Mouse (Mus musculus): ENCODE data around the gene Macrod2.

DNA sequence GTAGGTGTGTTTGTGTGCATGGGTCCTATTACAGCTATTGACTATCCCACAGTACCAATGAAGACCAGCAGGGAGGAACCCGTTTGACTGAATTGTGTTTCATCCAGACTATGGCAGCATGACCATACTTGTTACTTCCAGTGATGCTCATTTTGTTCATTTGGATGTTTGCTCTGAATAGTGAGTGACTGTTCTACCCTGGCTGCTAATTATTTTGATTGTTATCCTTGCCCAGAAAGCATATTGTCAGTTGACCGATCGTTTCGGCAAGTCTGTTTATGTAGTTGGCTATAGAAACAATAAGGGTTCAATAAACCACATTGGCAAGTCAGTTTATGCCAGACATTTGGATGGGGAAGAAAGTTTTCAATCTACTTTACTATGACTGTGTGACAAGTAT lies 510.2 kb downstream of the Macrod2 start:
- no peak for TF ChIP-seq CEBPB (IDR thresholded peaks at IDR 0.05; ENCODE audit: low read depth)
- TF ChIP-seq CTCF (IDR thresholded peaks at IDR 0.05; ENCODE audit: control insufficient read depth, insufficient read depth, insufficient read length) = no peak
- no peak for TF ChIP-seq USF1 (IDR thresholded peaks at IDR 0.05; ENCODE audit: low read depth)
- no peak for TF ChIP-seq MAX (IDR thresholded peaks at IDR 0.05)

Data from C2C12 (cell line).